Mouse (Mus musculus) layer of hippocampus, adult 8-10 months (tissue): Measurements from ENCODE around the gene Atm. TPM values are rescaled to one million over a fixed set of nuclear protein-coding genes. Genes with fewer than 3 reads are reported as not detected.

Source experiments
- DNase-seq, 2 experiments: peaks; one replicate each; pipeline ENCODE4 v3.0.0; 2022; ENCODE audit warnings: low spot score in 2 of 2
- microRNA-seq, 2 experiments: library from miRNA; unstranded; fragments of <30 nt; microRNA quantifications; one replicate each; pipeline ENCODE4 v1.2.0; 2022
- total RNA-seq, 4 experiments: library from RNA; stranded (reverse); gene quantifications; 2 replicates each; pipeline ENCODE4 v1.2.4; 2022

Gene Atm
- total RNA-seq, 4 experiments from 2014 or later, result 18.8 to 26.8 (median 21.5) TPM

DNA sequence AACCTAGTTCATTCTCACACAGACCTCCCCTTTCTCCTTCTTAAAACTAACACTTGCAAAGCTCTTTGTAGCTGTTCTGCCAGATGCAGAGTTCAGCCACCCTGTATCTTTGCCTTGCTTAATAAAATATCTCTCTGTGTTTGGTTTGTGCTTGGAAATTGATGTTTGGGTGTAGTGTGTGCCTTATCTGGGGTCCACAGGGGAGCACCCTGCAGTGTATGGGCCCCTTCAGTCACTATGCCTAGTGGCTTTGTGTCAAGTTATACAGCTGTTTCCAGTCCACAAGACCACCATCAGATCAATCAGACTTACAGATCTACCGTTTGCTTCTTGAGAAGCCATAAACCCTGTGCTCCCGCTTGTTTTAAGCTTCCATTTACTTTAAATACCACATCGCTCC is 127.1 kb downstream of the Atm start:
- no peak for DNase-seq

DNA sequence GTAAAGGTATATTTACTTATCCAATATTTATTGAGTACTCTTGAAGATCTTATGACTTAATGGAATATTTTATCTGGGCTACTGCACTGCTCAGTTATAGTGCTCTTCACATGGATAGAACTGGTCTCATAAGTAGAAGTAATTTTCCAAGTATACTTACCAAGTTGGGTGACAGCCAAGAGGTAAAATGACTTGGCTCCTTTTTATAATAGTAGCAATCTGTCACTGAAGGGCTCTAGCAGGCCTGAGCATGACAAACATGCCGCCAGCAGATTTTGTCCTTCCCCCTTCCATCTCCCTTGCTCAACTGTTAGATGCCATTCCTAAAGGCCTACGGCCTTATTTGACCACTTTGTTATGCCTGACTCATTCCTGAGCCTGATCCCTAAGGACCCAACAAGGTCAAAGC is 127.6 kb downstream of the Atm start:
- no peak for DNase-seq

DNA sequence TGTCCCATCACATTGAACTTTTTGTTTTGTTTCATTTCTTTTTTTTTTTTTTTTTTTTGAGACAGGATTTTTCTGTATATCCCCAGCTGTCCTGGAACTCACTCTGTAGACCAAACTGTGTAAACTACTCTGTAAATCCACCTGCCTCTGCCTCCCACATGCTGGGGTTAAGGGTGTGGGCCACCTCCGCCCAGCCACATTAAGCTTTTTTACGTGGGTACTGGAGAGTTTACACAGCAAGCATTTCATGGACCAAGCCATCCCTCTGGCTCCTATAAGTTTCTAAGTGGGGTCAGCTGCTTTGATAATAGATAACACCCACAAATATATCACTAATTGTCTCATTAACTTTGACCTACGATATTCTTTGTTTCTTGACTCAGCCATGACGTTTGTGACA is 128.0 kb downstream of the Atm start:
- DNase-seq, result no peak

DNA sequence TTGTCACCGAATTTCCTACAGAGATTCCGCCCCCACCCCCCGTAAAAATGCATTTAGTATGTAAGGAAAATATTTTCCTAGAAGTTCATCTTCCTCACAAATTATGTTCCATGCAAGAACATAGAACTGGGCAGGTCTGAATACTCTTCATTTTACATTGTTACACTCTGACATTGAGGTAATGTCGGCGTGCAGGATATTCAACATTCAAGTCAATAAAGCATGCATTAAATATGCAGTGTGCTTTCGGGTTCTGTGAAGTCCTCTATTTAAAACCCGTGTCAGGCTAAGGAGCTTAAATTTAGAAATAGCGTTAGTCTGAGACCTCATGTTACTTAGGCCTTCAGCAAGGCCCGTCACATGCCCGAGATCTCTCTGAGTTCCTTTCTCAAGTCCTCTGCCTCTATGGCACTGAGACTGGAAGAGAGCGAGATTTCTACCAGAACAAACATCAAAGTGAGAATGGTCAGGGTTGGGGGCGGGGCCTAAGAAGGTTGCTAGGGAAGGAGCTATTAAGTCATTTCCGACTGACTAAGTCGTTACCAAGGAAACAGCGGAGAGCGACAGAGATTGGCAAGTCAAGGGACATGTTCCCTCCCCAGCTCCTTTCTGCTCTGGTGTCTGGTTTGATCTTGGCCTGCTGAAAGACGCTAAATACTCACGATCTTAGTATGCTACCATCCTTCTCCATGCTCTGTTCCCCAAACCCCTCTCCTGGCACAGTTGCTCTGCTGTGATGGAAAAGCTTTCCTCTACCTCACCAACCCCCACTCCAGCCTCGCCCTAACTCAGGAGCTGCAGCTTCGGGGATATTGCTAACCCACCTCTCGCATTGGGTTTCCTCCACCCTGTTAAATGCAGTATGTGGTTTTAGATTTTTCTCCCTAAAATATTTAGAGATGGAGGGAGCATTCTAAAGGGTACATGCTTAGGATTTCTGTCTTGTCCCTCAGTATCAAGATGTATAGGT is 131.5 kb downstream of the Atm start:
- peak; percentile 48 to 72 for DNase-seq

DNA sequence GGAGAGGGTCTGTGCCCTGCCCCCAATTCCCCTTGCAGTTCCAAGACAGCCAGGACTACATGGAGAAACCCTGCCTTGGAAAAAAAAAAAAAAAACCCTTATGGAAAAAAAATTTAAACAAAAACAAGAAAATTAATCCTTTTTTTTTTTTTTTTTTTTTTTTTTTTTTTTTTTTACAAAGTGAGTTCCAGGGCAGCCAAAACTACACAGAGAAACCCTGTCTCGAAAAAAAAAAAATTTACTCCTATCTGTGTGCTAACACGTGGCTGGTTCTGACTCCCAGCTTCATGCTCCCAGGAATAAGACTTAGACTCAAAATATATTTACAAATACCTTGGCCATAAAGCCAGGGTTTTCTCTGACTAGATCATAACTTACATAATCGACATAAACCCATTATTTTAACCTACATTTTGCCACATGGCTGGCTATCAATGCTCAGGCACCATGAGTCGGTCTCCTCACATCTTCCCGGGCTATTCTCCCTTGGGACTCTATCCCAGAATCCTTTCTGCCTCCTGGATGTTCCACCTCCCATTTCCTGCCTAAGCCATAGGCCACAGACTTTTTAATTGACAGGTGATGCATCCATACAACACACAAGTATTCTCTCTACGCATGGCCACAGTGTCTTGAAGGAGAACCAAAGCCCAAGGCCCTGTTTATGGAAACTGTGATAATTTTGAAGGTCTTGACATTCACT is 132.3 kb downstream of the Atm start:
- DNase-seq, result no peak

DNA sequence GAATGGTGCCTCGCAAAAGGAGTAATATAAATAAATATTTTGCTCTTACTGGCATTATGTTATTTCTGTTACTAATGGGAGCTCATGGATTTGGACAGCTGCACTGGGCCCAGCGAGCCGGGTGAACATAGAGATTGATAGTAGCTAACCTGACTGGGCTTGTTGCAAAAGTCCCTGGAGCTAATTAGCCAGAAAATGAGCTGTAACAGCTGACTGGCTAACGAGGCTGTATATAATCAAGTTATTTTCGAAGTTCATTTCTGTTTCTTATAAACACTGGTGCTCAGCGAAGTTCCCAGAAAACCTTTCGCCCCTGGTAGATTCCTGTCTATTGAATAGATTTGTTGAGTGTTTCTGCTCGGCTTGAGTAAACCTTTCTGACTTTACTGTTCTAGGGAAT is 133.5 kb downstream of the Atm start:
- no peak for DNase-seq

DNA sequence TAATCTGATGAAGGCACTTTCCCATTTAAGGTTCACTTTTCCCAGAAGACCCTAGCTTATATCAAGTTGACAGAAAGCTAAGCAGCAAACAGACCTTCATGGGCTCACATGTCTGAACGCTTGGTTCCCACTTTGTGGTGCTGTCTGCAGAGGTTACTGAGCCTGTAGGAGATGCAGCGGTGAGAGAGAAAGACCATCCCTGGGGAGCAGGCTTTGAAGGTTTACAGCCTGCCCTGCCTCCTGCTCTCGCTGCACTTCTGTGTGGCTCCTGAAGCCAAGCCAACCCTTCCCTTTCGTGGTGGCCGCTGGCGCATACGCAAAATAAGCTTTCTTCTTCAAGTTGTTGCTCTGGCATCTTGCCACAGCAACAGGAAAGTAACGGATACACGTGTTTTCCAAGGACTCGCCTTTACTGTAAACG is 134.2 kb downstream of the Atm start, which contains the start of gene 4930550C14Rik:
Gene 4930550C14Rik, plus strand, starts transcription at position 35 of the 421 bp plus-strand sequence.
- no peak for DNase-seq

DNA sequence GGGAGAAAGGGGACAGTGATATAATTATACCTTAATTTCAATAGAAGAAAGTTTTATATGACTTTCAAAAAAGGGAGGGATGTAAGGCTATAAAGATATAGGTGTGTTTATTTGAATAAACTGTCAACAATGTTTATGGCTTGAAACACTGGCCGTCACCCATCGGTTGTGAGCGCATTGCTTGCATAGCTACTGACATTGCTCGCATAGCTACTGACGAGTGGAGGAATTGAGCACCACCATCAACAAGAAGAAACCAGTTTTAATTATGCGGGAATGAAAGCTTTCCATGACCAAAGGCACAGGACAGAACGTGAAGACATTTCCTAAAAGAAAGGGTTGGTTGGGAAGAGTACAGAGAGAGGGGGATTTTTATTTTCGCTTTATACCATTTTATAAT is 135.4 kb downstream of the Atm start:
- DNase-seq, result no peak

DNA sequence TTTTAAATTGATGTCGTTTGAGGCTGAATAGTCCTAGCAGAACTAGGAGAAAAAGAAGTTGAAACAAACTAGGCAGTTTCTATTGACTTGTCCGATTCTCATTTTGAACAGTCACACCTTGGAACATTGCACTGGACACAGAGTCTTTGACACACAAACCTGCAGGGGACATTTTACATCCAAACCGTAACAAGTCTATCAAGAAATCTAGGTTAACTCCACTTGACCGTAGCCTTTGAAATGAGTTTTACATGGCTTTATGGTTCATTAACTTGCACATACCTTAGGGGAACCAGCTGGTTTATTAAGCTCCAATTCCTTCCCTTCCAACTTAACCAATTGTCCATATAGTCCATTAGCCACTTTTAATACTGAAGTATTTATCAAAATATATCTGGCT is 135.8 kb downstream of the Atm start:
- no peak for DNase-seq

DNA sequence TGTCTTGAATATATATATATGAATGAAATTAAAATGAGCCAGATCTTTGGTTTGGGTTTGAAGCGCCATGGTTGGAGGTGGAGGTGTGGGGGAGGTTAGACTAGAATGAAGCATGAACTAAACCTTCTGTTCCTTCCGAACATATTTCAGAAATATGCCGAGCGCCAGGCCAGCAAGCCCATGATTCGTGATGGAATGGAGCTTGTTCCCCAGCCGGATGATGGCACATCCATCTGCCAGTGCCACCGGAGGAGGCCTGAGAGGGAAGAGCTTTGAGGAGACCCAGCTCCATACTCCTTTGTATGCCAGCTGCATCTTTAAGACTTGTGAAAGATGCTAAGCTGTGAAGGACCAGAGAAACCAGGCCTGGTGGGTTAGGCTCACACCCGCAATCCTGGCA is 137.0 kb downstream of the Atm start:
- DNase-seq, result peak; percentile 14 to 22

DNA sequence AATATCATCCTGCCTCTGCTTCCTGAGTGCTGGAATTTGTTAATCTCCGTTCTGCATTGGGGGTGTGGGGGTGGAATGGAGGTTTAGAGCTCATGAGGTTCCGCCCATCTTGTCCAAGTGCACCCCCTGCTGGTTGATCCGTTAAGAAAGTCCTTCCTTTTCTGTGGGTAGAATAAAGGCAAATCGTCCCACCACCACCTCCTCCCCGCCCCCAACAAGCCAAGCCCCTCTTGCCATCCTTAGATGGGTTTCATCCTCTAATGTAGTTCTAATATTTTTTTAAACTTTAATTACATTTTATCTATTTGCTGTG is 138.2 kb downstream of the Atm start:
- DNase-seq, result peak in 1 of 2 experiments; percentile 36

DNA sequence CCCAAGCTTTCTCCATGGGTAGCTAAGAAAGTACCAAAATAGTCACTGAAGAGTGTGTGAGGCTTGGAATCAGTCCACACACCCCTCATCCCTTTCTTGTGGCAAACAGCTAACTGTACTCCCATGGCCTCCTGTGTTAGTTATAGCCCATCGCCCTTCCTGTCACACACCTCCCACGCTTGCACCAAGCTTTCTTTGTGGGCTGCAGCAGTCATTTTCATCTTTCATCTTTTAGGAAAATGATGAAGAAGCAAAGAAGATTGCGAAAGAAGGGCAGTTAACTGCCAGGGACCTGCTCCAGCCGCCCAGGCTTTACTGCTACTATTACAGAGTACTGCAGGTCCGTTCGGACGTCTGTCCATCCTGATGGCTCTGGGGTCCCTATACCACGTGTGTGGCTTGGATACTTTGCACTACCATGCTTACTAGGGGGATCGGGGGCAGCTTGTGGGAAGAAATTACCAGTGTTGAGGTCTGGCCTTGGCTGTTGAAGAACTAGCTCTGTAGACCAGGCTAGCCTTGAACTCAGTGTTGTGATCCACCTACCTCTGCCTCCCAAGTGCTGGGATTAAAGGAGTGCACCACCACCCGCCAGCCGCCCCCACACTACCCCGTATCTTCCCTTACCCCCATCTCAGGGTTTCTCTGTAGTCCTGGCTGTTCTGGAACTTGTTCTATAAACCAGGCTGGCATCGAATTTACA is 138.7 kb downstream of the Atm start:
- DNase-seq, result no peak

DNA sequence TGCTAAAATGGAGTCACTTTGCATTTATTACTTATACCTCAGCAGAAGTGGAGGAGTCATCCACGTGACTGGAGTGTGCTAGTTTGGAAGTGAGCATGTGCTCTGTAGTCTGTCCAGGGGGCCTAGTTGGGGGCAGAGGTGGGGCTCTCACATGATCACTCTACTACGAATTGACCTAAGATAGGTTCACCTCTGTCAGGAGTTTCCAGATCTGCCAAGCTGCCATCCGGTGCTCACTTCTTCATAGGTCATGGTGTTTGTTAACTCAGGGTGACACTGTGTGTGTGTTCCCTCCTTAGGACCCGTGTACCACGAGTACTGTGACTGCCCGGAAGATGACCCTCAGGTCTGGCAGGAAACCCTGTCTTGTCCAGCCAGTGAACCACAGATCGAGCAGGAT is 146.4 kb downstream of the Atm start:
- DNase-seq, result no peak

Small RNA genes within 50 kb of the gene (microRNA-seq; reads per million reads assigned to microRNA genes)
- gene Mir130c, result 0 reads per million in 2 experiments

Other genes starting within 250 kb of the Atm start
- 1 to 10 TPM; 4.1 to 5.1 (median 4.8) TPM for gene Exph5, start 235.1 kb downstream of the Atm start, total RNA-seq
- 1 to 10 TPM; 6.3 to 9.5 (median 7.7) TPM for gene Kdelc2, start 152.7 kb downstream of the Atm start, total RNA-seq
- under 1 TPM in 3 of 4 experiments, not detected in 1; 0.36 to 0.65 (median 0.39) TPM for gene 4930550C14Rik, start 134.4 kb downstream of the Atm start, total RNA-seq
- gene Npat, start 307 bp upstream of the Atm start, total RNA-seq, result 10 to 100 TPM; 16.1 to 21.1 (median 18.8) TPM
- 10 to 100 TPM; 61.7 to 70.1 (median 68.1) TPM for gene Acat1, start 73.6 kb upstream of the Atm start, total RNA-seq
- 10 to 100 TPM; 49.5 to 62.5 (median 54.1) TPM for gene Cul5, start 133.3 kb upstream of the Atm start, total RNA-seq
- gene Rab39, start 169.5 kb upstream of the Atm start, total RNA-seq, result 1 to 10 TPM; 2.4 to 3.2 (median 2.7) TPM
- gene Slc35f2, start 234.8 kb upstream of the Atm start, total RNA-seq, result 1 to 10 TPM; 3.9 to 4.4 (median 4.1) TPM